Mouse (Mus musculus): ENCODE data around the gene Gm16181. TPM values are rescaled to one million over a fixed set of nuclear protein-coding genes. Genes with fewer than 3 reads are reported as not detected.

Gene Gm16181
- polyA plus RNA-seq, 1 experiment: not detected

DNA sequence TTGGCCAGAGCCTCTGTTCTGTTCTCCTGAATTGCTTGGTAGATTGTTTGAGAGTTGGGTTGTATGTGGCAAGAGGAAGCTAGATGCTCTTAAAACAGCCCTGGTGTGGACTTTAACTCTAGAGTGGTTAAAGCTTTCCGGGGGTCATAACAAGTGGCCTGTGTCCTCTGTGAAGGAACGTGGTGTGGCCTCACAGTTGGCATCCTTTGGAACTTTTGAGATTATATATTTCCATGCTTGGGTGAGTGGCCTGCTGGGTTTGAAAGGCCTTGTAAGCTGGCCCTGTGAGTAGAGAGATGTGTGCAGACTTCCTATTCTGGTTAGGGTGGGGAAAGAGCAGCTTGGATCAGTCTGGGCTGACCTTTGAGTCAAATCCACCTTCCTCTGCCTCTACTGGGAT is 24.4 kb downstream of the Gm16181 start:
- TF ChIP-seq CTCF (IDR thresholded peaks at IDR 0.05; ENCODE audit: borderline replicate concordance, extremely low read depth, insufficient read depth, insufficient read length): no peak
- no peak for TF ChIP-seq POLR2A (IDR thresholded peaks at IDR 0.05; ENCODE audit: borderline replicate concordance, extremely low read depth, insufficient read depth, insufficient read length, poor library complexity, severe bottlenecking)
- DNase-seq (ENCODE audit: low read depth): no peak

GRCm38 (mm10) chr17:35245731-35246623 is 25.3 kb downstream of the Gm16181 start:
- peak; percentile 52 for DNase-seq (ENCODE audit: low read depth)
- TF ChIP-seq CTCF (IDR thresholded peaks at IDR 0.05; ENCODE audit: borderline replicate concordance, extremely low read depth, insufficient read depth, insufficient read length) (peak; percentile 48; the same call in 1 of the 2 replicates), POLR2A (IDR thresholded peaks at IDR 0.05; ENCODE audit: borderline replicate concordance, extremely low read depth, insufficient read depth, insufficient read length, poor library complexity, severe bottlenecking) (no peak)

- TF ChIP-seq CTCF (IDR thresholded peaks at IDR 0.05; ENCODE audit: borderline replicate concordance, extremely low read depth, insufficient read depth, insufficient read length) (no peak), POLR2A (IDR thresholded peaks at IDR 0.05; ENCODE audit: borderline replicate concordance, extremely low read depth, insufficient read depth, insufficient read length, poor library complexity, severe bottlenecking) (no peak)
- no peak for DNase-seq (ENCODE audit: low read depth)
Measured at GRCm38 (mm10) chr17:35247144-35247543, 26.5 kb downstream of the Gm16181 start.

DNA sequence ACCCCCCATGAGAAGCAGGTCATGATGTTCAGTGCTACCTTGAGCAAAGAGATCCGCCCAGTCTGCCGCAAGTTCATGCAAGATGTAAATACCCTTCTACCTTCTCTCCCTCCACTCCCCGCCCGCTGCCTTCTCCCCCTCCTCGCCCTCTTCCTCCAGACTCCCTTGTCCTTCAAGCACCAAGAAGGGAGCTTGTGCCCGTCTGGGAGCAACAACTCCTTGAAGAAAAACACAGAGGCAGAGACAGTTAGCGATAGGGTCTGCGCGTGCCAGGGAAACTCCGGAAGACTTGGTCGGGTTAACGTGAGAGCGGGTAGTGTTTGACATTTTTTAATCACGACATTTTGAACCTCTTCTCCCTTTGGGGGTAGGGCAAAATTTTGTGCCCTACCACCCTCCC is 28.4 kb downstream of the Gm16181 start:
- TF ChIP-seq CTCF (IDR thresholded peaks at IDR 0.05; ENCODE audit: borderline replicate concordance, extremely low read depth, insufficient read depth, insufficient read length): no peak
- no peak for TF ChIP-seq POLR2A (IDR thresholded peaks at IDR 0.05; ENCODE audit: borderline replicate concordance, extremely low read depth, insufficient read depth, insufficient read length, poor library complexity, severe bottlenecking)
- DNase-seq (ENCODE audit: low read depth): no peak

DNA sequence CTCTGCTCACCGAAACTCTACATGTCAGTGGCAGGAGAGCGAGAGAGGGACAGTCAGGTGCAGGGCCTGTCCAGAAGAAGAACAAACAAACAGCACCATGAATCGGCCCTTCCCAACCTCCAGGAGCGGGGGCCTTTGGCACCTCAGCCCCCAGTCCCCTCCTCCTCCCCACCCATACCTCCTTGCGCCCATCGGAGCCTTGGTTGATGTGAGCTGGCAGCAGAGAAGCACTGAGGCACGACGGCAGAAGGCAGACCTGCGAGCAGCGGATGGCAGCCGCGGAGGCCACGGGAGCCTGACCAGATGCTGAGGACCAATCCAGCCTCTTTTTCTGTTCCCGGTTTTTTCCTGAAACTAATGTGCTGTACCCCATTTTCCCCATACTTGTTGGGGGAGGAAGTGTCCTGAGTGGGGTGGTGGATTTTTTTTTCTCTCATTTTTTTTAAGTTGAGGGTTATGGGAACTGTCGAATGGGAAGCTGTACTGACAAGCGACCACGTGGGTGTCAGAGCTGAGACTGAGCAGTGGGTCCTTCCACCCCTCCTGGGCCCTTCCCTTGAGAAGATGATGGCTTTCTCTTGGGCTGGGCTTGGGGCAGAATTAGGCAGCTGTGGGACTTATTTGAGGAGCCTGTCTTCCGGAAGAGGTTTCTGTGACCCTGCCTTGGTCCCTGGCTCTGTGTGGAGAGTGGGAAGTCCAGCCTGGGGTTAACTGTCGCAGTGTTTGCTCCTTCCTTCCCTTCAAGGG is 29.0 kb downstream of the Gm16181 start:
- no peak for DNase-seq (ENCODE audit: low read depth)
- TF ChIP-seq POLR2A (IDR thresholded peaks at IDR 0.05; ENCODE audit: borderline replicate concordance, extremely low read depth, insufficient read depth, insufficient read length, poor library complexity, severe bottlenecking): no peak
- TF ChIP-seq CTCF (IDR thresholded peaks at IDR 0.05; ENCODE audit: borderline replicate concordance, extremely low read depth, insufficient read depth, insufficient read length): no peak

DNA sequence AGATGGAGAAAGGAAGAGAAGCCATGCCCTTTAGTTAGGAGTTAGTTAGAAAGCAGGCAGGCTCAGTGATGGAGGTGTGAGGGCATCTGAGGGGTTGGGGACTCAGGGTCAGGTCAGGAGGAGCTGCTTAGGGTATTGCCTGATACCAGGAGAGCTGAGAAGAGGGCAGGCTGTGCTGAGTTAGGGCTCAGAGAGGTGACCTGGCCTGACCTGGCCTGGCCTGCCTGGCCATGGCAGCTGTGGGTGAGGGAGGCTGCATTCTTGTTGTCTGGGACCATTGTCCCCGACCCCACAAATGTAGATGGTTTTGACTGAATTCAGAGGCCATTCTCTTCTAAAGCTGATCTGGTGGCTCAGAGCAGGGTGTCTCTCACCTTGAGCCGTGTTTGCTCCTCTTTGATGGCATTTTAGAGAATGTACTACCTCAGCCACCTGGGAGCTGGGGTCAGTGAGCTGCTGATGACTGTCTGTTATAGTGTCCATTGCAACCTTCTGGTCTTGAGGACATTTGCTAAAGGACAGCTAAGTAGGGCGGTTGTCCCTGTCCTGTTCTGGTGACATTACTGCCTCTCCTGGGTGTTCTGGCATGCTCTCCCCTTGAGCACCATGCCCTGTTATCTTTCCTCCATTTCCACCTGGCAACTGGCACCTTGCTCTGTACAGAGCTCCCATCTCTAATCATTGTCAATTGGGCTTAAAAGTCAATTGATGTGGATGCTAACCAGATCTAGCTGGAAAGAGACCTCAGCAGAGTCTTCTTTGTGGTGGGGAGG is 29.9 kb downstream of the Gm16181 start:
- TF ChIP-seq CTCF (IDR thresholded peaks at IDR 0.05; ENCODE audit: borderline replicate concordance, extremely low read depth, insufficient read depth, insufficient read length) (no peak), POLR2A (IDR thresholded peaks at IDR 0.05; ENCODE audit: borderline replicate concordance, extremely low read depth, insufficient read depth, insufficient read length, poor library complexity, severe bottlenecking) (no peak)
- no peak for DNase-seq (ENCODE audit: low read depth)

DNA sequence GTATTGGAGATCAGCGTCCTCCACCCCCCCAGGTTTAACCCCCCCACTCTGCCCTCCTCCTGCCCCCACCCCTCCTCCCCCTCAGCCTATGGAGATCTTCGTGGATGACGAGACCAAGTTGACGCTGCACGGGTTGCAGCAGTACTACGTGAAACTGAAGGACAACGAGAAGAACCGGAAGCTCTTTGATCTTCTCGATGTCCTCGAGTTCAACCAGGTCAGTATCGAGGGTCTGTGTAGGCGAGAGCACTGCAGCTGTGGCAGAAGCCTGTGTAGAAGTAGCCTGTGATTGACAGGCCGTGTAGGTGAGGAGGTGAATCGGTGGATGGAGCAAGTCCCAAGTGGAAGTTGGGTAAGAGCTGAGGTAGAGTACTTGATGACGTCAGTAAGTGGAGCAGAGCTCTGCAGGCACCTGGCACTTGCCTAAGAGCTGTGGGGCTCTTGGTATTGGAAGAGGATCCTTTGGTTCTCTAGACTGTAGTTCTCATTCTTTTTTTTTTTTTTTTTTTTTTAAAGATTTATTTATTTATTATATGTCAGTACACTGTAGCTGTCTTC is 30.6 kb downstream of the Gm16181 start:
- TF ChIP-seq CTCF (IDR thresholded peaks at IDR 0.05; ENCODE audit: borderline replicate concordance, extremely low read depth, insufficient read depth, insufficient read length) (no peak), POLR2A (IDR thresholded peaks at IDR 0.05; ENCODE audit: borderline replicate concordance, extremely low read depth, insufficient read depth, insufficient read length, poor library complexity, severe bottlenecking) (no peak)
- DNase-seq (ENCODE audit: low read depth): no peak

DNA sequence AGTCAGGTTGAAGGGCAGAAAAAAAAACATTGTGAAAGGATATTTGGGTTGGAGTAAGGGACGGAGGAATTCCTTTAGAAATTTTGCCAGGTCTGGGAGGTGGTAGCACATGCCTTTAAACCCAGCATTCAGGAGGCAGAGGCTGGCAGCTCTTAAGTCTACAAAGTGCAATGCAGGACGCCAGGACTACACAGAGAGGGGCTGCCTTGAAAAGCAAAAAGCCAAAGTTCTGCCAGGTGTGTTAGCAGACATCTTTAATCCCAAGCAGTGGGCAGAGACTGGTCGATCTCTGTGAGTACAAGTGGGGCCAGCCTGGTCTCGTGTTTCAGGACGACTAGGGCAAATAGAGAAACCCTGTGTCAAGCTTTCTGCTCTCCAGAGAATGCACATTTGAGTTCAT is 31.3 kb downstream of the Gm16181 start:
- DNase-seq (ENCODE audit: low read depth): no peak
- no peak for TF ChIP-seq POLR2A (IDR thresholded peaks at IDR 0.05; ENCODE audit: borderline replicate concordance, extremely low read depth, insufficient read depth, insufficient read length, poor library complexity, severe bottlenecking)
- TF ChIP-seq CTCF (IDR thresholded peaks at IDR 0.05; ENCODE audit: borderline replicate concordance, extremely low read depth, insufficient read depth, insufficient read length): no peak

- no peak for DNase-seq (ENCODE audit: low read depth)
- TF ChIP-seq POLR2A (IDR thresholded peaks at IDR 0.05; ENCODE audit: borderline replicate concordance, extremely low read depth, insufficient read depth, insufficient read length, poor library complexity, severe bottlenecking): no peak
- TF ChIP-seq CTCF (IDR thresholded peaks at IDR 0.05; ENCODE audit: borderline replicate concordance, extremely low read depth, insufficient read depth, insufficient read length): no peak
Measured at GRCm38 (mm10) chr17:35252619-35253292, 32.1 kb downstream of the Gm16181 start.

All from brain, embryonic 14.5 days (tissue).